Mouse (Mus musculus) lung, embryonic 15.5 days (tissue): ENCODE data around the gene Gm47959. TPM values are rescaled to one million over a fixed set of nuclear protein-coding genes. Genes with fewer than 3 reads are reported as not detected.

ENCODE experiments used
- ATAC-seq: fragments of 200-750 bp; cut with Nextera tagmentation; 2 replicates; pipeline ENCODE4 v1.8.0; 2017; ENCODE audit warnings: moderate number of reproducible peaks, borderline replicate concordance; ENCODE audit not compliant: low FRiP score, low TSS enrichment; ENCODE audit errors: extremely low read depth
- H3K27ac ChIP-seq: fragments of 300-500 bp; sonication (generic); 2 replicates; pipeline ENCODE4 v1.5.1; 2015; ENCODE audit warnings: moderate library complexity, mild to moderate bottlenecking, inconsistent platforms
- H3K27me3 ChIP-seq: fragments of 300-500 bp; sonication (generic); 2 replicates; pipeline ENCODE4 v1.6.1; 2015; ENCODE audit warnings: inconsistent platforms
- H3K36me3 ChIP-seq: fragments of 300-500 bp; sonication (generic); 2 replicates; pipeline ENCODE4 v1.6.1; 2015; ENCODE audit warnings: inconsistent platforms
- H3K4me1 ChIP-seq: fragments of 300-500 bp; sonication (generic); 2 replicates; pipeline ENCODE4 v1.6.1; 2015; ENCODE audit warnings: inconsistent platforms
- H3K4me2 ChIP-seq: fragments of 300-500 bp; sonication (generic); 2 replicates; pipeline ENCODE4 v1.6.1; 2015; ENCODE audit warnings: inconsistent platforms, mild to moderate bottlenecking, moderate library complexity
- H3K4me3 ChIP-seq: fragments of 300-500 bp; sonication (generic); 2 replicates; pipeline ENCODE4 v1.5.1; 2015; ENCODE audit warnings: mild to moderate bottlenecking, inconsistent platforms
- H3K9ac ChIP-seq: fragments of 300-500 bp; sonication (generic); 2 replicates; pipeline ENCODE4 v1.6.1; 2015; ENCODE audit warnings: inconsistent platforms
- H3K9me3 ChIP-seq: fragments of 300-500 bp; sonication (generic); 2 replicates; pipeline ENCODE4 v1.6.1; 2016; ENCODE audit warnings: inconsistent platforms
- WGBS: fragments of 180-500 bp; shearing (Covaris S2); methylation state at CpG from one replicate; pipeline ENCODE4 v1.1.7; 2015; 5-methylcytosine and 5-hydroxymethylcytosine counted together
- polyA plus RNA-seq: library from polyadenylated mRNA; unstranded; fragments of >200 nt; fragmentation: Nextera tagmentation; extraction: Ambion mirVana; gene quantifications from 2 replicates; pipeline ENCODE4 v1.2.1, GENCODE M21; 2015

The Gm47959 gene
- polyA plus RNA-seq, 1 experiment from 2014 or later: not detected

- Histone ChIP-seq H3K27me3 (no peaks in the 10 kb centered on the region), H3K4me3 (no peak overlapping the region), H3K27ac (no peak overlapping the region), H3K36me3 (no peaks in the 10 kb centered on the region), H3K4me1 (no peaks in the 10 kb centered on the region), H3K9ac (no peak overlapping the region), H3K9me3 (no peaks in the 10 kb centered on the region), H3K4me2 (no peak overlapping the region)
- ATAC-seq: no peak
- WGBS: 52% methylated on average over 4 of the region's 4 CpGs
Measured at GRCm38 (mm10) chr1:82991062-82991461, 9.3 kb upstream of the Gm47959 start.

- 74% methylated on average over 3 of the region's 3 CpGs for WGBS
- H3K36me3 ChIP-seq: no peaks in the 10 kb centered on the region
- no peak overlapping the region for H3K9ac ChIP-seq
- no peak for ATAC-seq
- H3K9me3 ChIP-seq: no peaks in the 10 kb centered on the region
- no peak overlapping the region for H3K4me3 ChIP-seq
- no peak overlapping the region for H3K27ac ChIP-seq
- no peaks in the 10 kb centered on the region for H3K4me1 ChIP-seq
- H3K4me2 ChIP-seq: no peak overlapping the region
- H3K27me3 ChIP-seq: no peaks in the 10 kb centered on the region
Measured at GRCm38 (mm10) chr1:82991596-82991995, 8.8 kb upstream of the Gm47959 start.

GRCm38 (mm10) chr1:82992093-82992492 is 8.3 kb upstream of the Gm47959 start:
- ATAC-seq: no peak
- H3K9me3 ChIP-seq: no peaks in the 10 kb centered on the region
- no peaks in the 10 kb centered on the region for H3K27me3 ChIP-seq
- 86% methylated on average over 6 of the region's 6 CpGs for WGBS
- no peaks in the 10 kb centered on the region for H3K4me1 ChIP-seq
- no peak overlapping the region for H3K4me2 ChIP-seq
- H3K4me3 ChIP-seq: no peak overlapping the region
- H3K36me3 ChIP-seq: no peaks in the 10 kb centered on the region
- H3K9ac ChIP-seq: no peak overlapping the region
- H3K27ac ChIP-seq: no peak overlapping the region

- Histone ChIP-seq H3K27ac (no peak overlapping the region), H3K9ac (no peak overlapping the region), H3K4me3 (no peak overlapping the region), H3K27me3 (no peaks in the 10 kb centered on the region), H3K4me2 (no peak overlapping the region), H3K9me3 (no peaks in the 10 kb centered on the region), H3K36me3 (no peaks in the 10 kb centered on the region), H3K4me1 (no peaks in the 10 kb centered on the region)
- no peak for ATAC-seq
- 74% methylated on average over 3 of the region's 3 CpGs for WGBS
Measured at GRCm38 (mm10) chr1:82993947-82994346, 6.4 kb upstream of the Gm47959 start.

- H3K4me2 ChIP-seq: no peak overlapping the region
- H3K27ac ChIP-seq: no peak overlapping the region
- no peak for ATAC-seq
- H3K9ac ChIP-seq: no peak overlapping the region
- WGBS: 66% methylated on average over 8 of the region's 8 CpGs
- H3K27me3 ChIP-seq: no peaks in the 10 kb centered on the region
- H3K4me1 ChIP-seq: no peaks in the 10 kb centered on the region
- no peaks in the 10 kb centered on the region for H3K36me3 ChIP-seq
- no peak overlapping the region for H3K4me3 ChIP-seq
- H3K9me3 ChIP-seq: no peaks in the 10 kb centered on the region
Measured at GRCm38 (mm10) chr1:83006218-83007179, 6.2 kb downstream of the Gm47959 start.

- H3K9ac ChIP-seq: no peak overlapping the region
- no peak for ATAC-seq
- H3K27ac ChIP-seq: no peak overlapping the region
- no peaks in the 10 kb centered on the region for H3K9me3 ChIP-seq
- no peak overlapping the region for H3K4me3 ChIP-seq
- H3K4me1 ChIP-seq: no peaks in the 10 kb centered on the region
- no peaks in the 10 kb centered on the region for H3K36me3 ChIP-seq
- no peak overlapping the region for H3K4me2 ChIP-seq
- no peaks in the 10 kb centered on the region for H3K27me3 ChIP-seq
- WGBS: 53% methylated on average over 6 of the region's 6 CpGs
Measured at GRCm38 (mm10) chr1:83007471-83007870, 7.1 kb downstream of the Gm47959 start.

GRCm38 (mm10) chr1:83014477-83014876 is 14.1 kb downstream of the Gm47959 start:
- Histone ChIP-seq H3K27ac (no peak overlapping the region), H3K4me3 (no peak overlapping the region), H3K4me1 (no peaks in the 10 kb centered on the region), H3K36me3 (no peaks in the 10 kb centered on the region), H3K9me3 (no peaks in the 10 kb centered on the region), H3K9ac (no peak overlapping the region), H3K4me2 (no peak overlapping the region), H3K27me3 (no peaks in the 10 kb centered on the region)
- WGBS: 90% methylated on average over 3 of the region's 3 CpGs
- ATAC-seq: no peak

- no peak overlapping the region for H3K4me2 ChIP-seq
- no peaks in the 10 kb centered on the region for H3K27me3 ChIP-seq
- no peak overlapping the region for H3K27ac ChIP-seq
- H3K4me1 ChIP-seq: no peaks in the 10 kb centered on the region
- ATAC-seq: no peak
- no peak overlapping the region for H3K4me3 ChIP-seq
- no peak overlapping the region for H3K9ac ChIP-seq
- H3K36me3 ChIP-seq: no peaks in the 10 kb centered on the region
- no peaks in the 10 kb centered on the region for H3K9me3 ChIP-seq
- WGBS: 53% methylated on average over 10 of the region's 10 CpGs
Measured at GRCm38 (mm10) chr1:83015329-83015879, 15.1 kb downstream of the Gm47959 start.

GRCm38 (mm10) chr1:83016556-83016955 is 16.2 kb downstream of the Gm47959 start:
- WGBS: 59% methylated on average over 1 of the region's 1 CpGs
- H3K27ac ChIP-seq: no peak overlapping the region
- no peak overlapping the region for H3K4me2 ChIP-seq
- no peaks in the 10 kb centered on the region for H3K36me3 ChIP-seq
- no peak overlapping the region for H3K4me3 ChIP-seq
- no peaks in the 10 kb centered on the region for H3K4me1 ChIP-seq
- no peak for ATAC-seq
- H3K27me3 ChIP-seq: no peaks in the 10 kb centered on the region
- H3K9me3 ChIP-seq: no peaks in the 10 kb centered on the region
- H3K9ac ChIP-seq: no peak overlapping the region

- H3K27me3 ChIP-seq: no peaks in the 10 kb centered on the region
- 19% methylated on average over 1 of the region's 1 CpGs for WGBS
- no peak for ATAC-seq
Measured at GRCm38 (mm10) chr1:83031950-83032349, 31.6 kb downstream of the Gm47959 start.

GRCm38 (mm10) chr1:83032508-83032907 is 32.2 kb downstream of the Gm47959 start:
- H3K36me3 ChIP-seq: no peaks in the 10 kb centered on the region
- H3K4me2 ChIP-seq: no peak overlapping the region
- no peak for ATAC-seq
- no peaks in the 10 kb centered on the region for H3K27me3 ChIP-seq
- no peak overlapping the region for H3K27ac ChIP-seq
- no peak overlapping the region for H3K4me3 ChIP-seq
- H3K4me1 ChIP-seq: no peaks in the 10 kb centered on the region
- no peak overlapping the region for H3K9ac ChIP-seq
- WGBS: 74% methylated on average over 6 of the region's 6 CpGs
- H3K9me3 ChIP-seq: no peaks in the 10 kb centered on the region

More at GRCm38 (mm10) chr1:83031950-83032349, 31.6 kb downstream of the Gm47959 start:
- Histone ChIP-seq H3K4me3 (no peak overlapping the region), H3K9me3 (no peaks in the 10 kb centered on the region), H3K27ac (no peak overlapping the region), H3K36me3 (no peaks in the 10 kb centered on the region), H3K9ac (no peak overlapping the region), H3K4me2 (no peak overlapping the region), H3K4me1 (no peaks in the 10 kb centered on the region)

GRCm38 (mm10) chr1:83034509-83034908 is 34.2 kb downstream of the Gm47959 start:
- Histone ChIP-seq H3K4me2 (no peak overlapping the region), H3K4me1 (no peaks in the 10 kb centered on the region; the same call in 1 of the 2 replicates), H3K9me3 (no peaks in the 10 kb centered on the region), H3K27ac (no peak overlapping the region), H3K27me3 (no peaks in the 10 kb centered on the region), H3K36me3 (no peaks in the 10 kb centered on the region), H3K4me3 (no peak overlapping the region), H3K9ac (no peak overlapping the region)
- 63% methylated on average over 5 of the region's 5 CpGs for WGBS
- no peak for ATAC-seq
